In the genomic region with DNA sequence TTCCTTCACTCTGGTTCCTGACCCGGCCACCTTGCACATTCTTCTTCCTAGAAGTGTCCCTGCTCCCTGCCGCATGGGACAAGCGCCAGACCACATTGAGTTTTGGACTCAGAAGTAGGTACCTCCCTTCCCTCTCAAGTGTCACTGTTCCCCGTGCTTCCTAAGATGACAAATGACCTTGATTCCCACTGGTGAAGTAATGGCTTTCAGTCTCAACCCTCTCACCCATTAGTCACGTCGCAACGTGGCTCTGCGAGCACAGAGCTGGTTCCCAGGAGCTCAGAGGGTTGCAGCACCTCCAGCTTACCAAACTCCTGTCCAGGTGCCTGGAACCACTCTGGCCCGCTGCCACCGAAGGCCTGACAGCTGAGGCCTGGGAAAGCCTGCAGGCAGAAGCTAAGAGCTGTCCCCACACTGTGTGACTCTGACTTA, we compare ENCODE assay signal across 9 mouse cellular contexts. TPM values are rescaled to one million over a fixed set of nuclear protein-coding genes. Genes with fewer than 3 reads are reported as not detected.
DNase-seq lines count a peak whose midpoint lies in the region; ATAC-seq and TF ChIP-seq lines count a peak whose summit lies in the region.
"Had no signal": no experiment of that assay in that cellular context is flagged by ENCODE, and none has a peak within 500 bp of the region (broad histone marks: within the 10 kb centered on the region; RNA-seq: fewer than 3 reads in every experiment).

No protein-coding gene starts in this region.

- 21% methylated on average over 10 of the region's 10 CpGs for WGBS in small intestine, adult 2 months
- WGBS in hindbrain, embryonic 11.5 days: 69% methylated on average over 10 of the region's 10 CpGs

- no peak for ATAC-seq in hindbrain, embryonic 11.5 days (ENCODE audit: low FRiP score)

- no peak; the same call in 1 of the 2 replicates for TF ChIP-seq CTCF in small intestine, adult 2 months (IDR thresholded peaks at IDR 0.05; ENCODE audit: extremely low read depth, insufficient read length, insufficient replicate concordance, low read depth, low read length)

- no peak overlapping the region for H3K4me3 ChIP-seq in small intestine, adult 2 months (ENCODE audit: low read depth, low read length)
- no peak overlapping the region for H3K4me3 ChIP-seq in hindbrain, embryonic 11.5 days (ENCODE audit: low read depth, low read length)

- no peaks in the 10 kb centered on the region for H3K9me3 ChIP-seq in hindbrain, embryonic 11.5 days (ENCODE audit: control insufficient read depth, low read length)

- TF ChIP-seq POLR2A in small intestine, adult 2 months (IDR thresholded peaks at IDR 0.05; ENCODE audit: low read depth, low read length): no peak

- no peaks in the 10 kb centered on the region for H3K27me3 ChIP-seq in small intestine, adult 2 months (ENCODE audit: control insufficient read depth, insufficient read depth, low read length)
- H3K27me3 ChIP-seq in hindbrain, embryonic 11.5 days (ENCODE audit: control insufficient read depth, insufficient read depth, low read length): no peaks in the 10 kb centered on the region

- intact Hi-C loops in left cerebral cortex, postnatal 4 days (cut with DNase I): no loop called here

- DNase-seq in left cerebral cortex, postnatal 4 days: peak; percentile 82
- DNase-seq in left cerebral cortex, adult 8-10 months (ENCODE audit: low spot score in 2 of 2): no peak
- DNase-seq in gastrocnemius, postnatal 10 days: peak; percentile 55
- DNase-seq in kidney, postnatal 14 days: peak; percentile 65
- no peak for DNase-seq in Muller cell, postnatal 12 days (ENCODE audit: inconsistent ontology term)
- no peak for DNase-seq in urinary bladder, adult 2 months (ENCODE audit: low spot score)
- DNase-seq in hindbrain, embryonic 11.5 days (ENCODE audit: low spot score): no peak
- DNase-seq: retina, postnatal 1 day had no signal

- peak overlapping the region; percentile 10; the same call in 1 of the 2 replicates for H3K27ac ChIP-seq in small intestine, adult 2 months (ENCODE audit: insufficient read depth, low read depth, low read length)
- no peak overlapping the region for H3K27ac ChIP-seq in hindbrain, embryonic 11.5 days (ENCODE audit: low read depth, low read length)

- H3K4me2 ChIP-seq in hindbrain, embryonic 11.5 days (replicated peaks; ENCODE audit: low read depth, low read length): no peak overlapping the region

- H3K36me3 ChIP-seq in small intestine, adult 2 months (ENCODE audit: control insufficient read depth, insufficient read depth, low read length): no peaks in the 10 kb centered on the region
- no peaks in the 10 kb centered on the region for H3K36me3 ChIP-seq in hindbrain, embryonic 11.5 days (ENCODE audit: control insufficient read depth, insufficient read depth, low read length)

- no peak overlapping the region for H3K9ac ChIP-seq in hindbrain, embryonic 11.5 days (ENCODE audit: low read depth, low read length)

- H3K4me1 ChIP-seq in small intestine, adult 2 months (ENCODE audit: control insufficient read depth, insufficient read depth, insufficient read length, low read length): peaks cover 31% of the 10 kb centered on the region
- H3K4me1 ChIP-seq in hindbrain, embryonic 11.5 days (replicated peaks; ENCODE audit: control insufficient read depth, insufficient read depth, low read length): no peaks in the 10 kb centered on the region

RNA-seq across cellular contexts. Expression of gene Tomm20, which starts 36.3 kb away (rescaled TPM):
- 100 to 1,000 TPM; 134 to 136 TPM for total RNA-seq in left cerebral cortex, postnatal 4 days (2021)
- 100 to 1,000 TPM; 212 to 221 (median 217) TPM for total RNA-seq in left cerebral cortex, adult 8-10 months (2022)
- total RNA-seq in gastrocnemius, postnatal 10 days (2021): 100 to 1,000 TPM; 114 to 122 TPM
- 117 and 450 TPM in 2 replicates for polyA plus RNA-seq in small intestine, adult 2 months (2012; rRNA removed)
- 62.4 and 118 TPM in 2 replicates for polyA plus RNA-seq in urinary bladder, adult 2 months (2012; rRNA removed)
- 235 and 238 TPM in 2 replicates for polyA plus RNA-seq in hindbrain, embryonic 11.5 days (2014; fragmentation: Nextera tagmentation; extraction: Ambion mirVana)

Comparison
In these comparisons a context has a peak if more than half of its experiments do, and no peak if none do; other contexts are left out.
1. DNase-seq: peak in left cerebral cortex, postnatal 4 days (single experiment), gastrocnemius, postnatal 10 days (single experiment) and kidney, postnatal 14 days (single experiment); none in left cerebral cortex, adult 8-10 months (0 of 2), Muller cell, postnatal 12 days (single experiment), urinary bladder, adult 2 months (single experiment) and hindbrain, embryonic 11.5 days (single experiment).